Mouse (Mus musculus) myocyte (in vitro differentiated cells): ENCODE results near the gene Rasgrf1.

Experiments used
- POLR2A ChIP-seq: IDR thresholded peaks from one replicate; pipeline ENCODE4 v1.6.1; 2011; ENCODE audit warnings: low read depth, mild to moderate bottlenecking, control low read depth, moderate library complexity; ENCODE audit not compliant: insufficient read length
- USF1 ChIP-seq: IDR thresholded peaks from one replicate; pipeline ENCODE4 v1.6.1; 2011; ENCODE audit warnings: low read depth, mild to moderate bottlenecking, control low read depth, moderate library complexity

DNA sequence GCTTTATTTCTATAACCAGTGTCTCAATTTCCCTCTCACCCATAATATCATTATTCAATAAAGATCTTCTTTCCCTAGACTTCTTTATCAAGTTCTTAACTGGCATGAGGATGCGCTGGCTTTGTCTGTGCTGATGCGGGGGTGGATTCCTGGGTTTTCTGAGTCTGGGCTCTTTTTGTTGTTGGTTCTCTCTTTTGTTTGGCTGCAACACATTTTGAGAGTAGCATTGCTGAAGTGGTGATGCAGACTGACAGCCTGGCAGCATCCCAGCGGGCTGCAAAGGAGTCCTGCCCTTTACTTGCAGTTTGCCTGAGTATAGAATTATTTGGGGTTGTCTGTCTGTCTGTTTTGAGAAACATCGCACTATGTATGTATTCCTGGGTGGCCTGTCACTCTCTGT lies 42.6 kb upstream of the Rasgrf1 start:
- no peak for TF ChIP-seq POLR2A
- TF ChIP-seq USF1 = no peak
